Mouse (Mus musculus): ENCODE measurements around the gene Card9. TPM values are rescaled to one million over a fixed set of nuclear protein-coding genes. Genes with fewer than 3 reads are reported as not detected.

Card9 gene
- 0.41 and 1.4 TPM in 2 replicates for polyA plus RNA-seq (2014; fragmentation: Nextera tagmentation; extraction: Ambion mirVana)

- 43% methylated on average over 3 of the region's 3 CpGs for WGBS
- DNase-seq (ENCODE audit: low spot score) (no peak), ATAC-seq (ENCODE audit: insufficient read depth, low FRiP score, low TSS enrichment) (no peak)
- Histone ChIP-seq H3K27me3 (ENCODE audit: control insufficient read depth, insufficient read depth, low read length) (no peaks in the 10 kb centered on the region), H3K4me1 (ENCODE audit: control insufficient read depth, insufficient read depth, low read length) (no peaks in the 10 kb centered on the region), H3K4me2 (ENCODE audit: low read depth) (no peak within 1 kb of the TSS), H3K9me3 (ENCODE audit: control insufficient read depth, low read length) (no peaks in the 10 kb centered on the region), H3K36me3 (ENCODE audit: control insufficient read depth, insufficient read depth, low read length) (peaks cover 5% of the 10 kb centered on the region; the same call in 1 of the 2 replicates), H3K4me3 (ENCODE audit: low read depth, low read length) (no peak within 1 kb of the TSS), H3K9ac (ENCODE audit: low read length) (no peak within 1 kb of the TSS), H3K27ac (ENCODE audit: low read depth, low read length) (no peak within 1 kb of the TSS)
These were observed at the start of gene Card9 for GRCm38 (mm10) chr2:26360772-26361171. Gene Card9, minus strand, starts transcription at chr2:26360918.

GRCm38 (mm10) chr2:26410091-26410490, 49.4 kb upstream of the Card9 start:
- 71% methylated on average over 5 of the region's 5 CpGs for WGBS
- Histone ChIP-seq H3K4me1 (ENCODE audit: control insufficient read depth, insufficient read depth, low read length) (peaks cover 13% of the 10 kb centered on the region), H3K9ac (ENCODE audit: low read length) (no peak overlapping the region), H3K4me3 (ENCODE audit: low read depth, low read length) (no peak overlapping the region), H3K27ac (ENCODE audit: low read depth, low read length) (no peak overlapping the region), H3K4me2 (ENCODE audit: low read depth) (no peak overlapping the region), H3K36me3 (ENCODE audit: control insufficient read depth, insufficient read depth, low read length) (peaks cover 11% of the 10 kb centered on the region; the same call in 1 of the 2 replicates), H3K9me3 (ENCODE audit: control insufficient read depth, low read length) (no peaks in the 10 kb centered on the region), H3K27me3 (ENCODE audit: control insufficient read depth, insufficient read depth, low read length) (no peaks in the 10 kb centered on the region)
- no peak for ATAC-seq (ENCODE audit: insufficient read depth, low FRiP score, low TSS enrichment)
- DNase-seq (ENCODE audit: low spot score), result no peak

DNA sequence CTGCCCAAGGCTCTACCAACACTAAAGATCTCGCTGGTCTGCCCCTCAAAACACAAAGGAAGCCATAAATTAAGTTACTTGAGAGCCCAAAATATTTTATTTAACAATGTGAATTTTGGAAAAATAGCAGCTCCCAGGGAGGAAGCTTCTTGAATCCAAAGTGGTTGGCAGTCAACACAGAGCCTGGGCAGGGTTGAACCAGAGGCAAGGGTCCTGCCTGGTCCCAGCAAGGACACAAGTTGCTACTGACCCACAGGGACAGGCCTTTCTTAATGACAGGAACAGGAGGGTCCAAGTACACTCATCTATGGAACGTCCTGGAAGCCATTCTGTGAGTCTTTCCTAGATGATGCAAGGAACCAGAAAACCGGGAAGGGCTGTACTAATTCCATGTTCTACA, 48.6 kb upstream of the Card9 start:
- Histone ChIP-seq H3K4me2 (ENCODE audit: low read depth) (no peak overlapping the region), H3K9ac (ENCODE audit: low read length) (no peak overlapping the region), H3K4me1 (ENCODE audit: control insufficient read depth, insufficient read depth, low read length) (peaks cover 13% of the 10 kb centered on the region), H3K9me3 (ENCODE audit: control insufficient read depth, low read length) (no peaks in the 10 kb centered on the region), H3K27ac (ENCODE audit: low read depth, low read length) (no peak overlapping the region), H3K4me3 (ENCODE audit: low read depth, low read length) (peak overlapping the region; percentile 88; the same call in 1 of the 2 replicates), H3K27me3 (ENCODE audit: control insufficient read depth, insufficient read depth, low read length) (no peaks in the 10 kb centered on the region), H3K36me3 (ENCODE audit: control insufficient read depth, insufficient read depth, low read length) (peaks cover 9% of the 10 kb centered on the region; the same call in 1 of the 2 replicates)
- peak; percentile 42; the same call in 1 of the 2 replicates for ATAC-seq (ENCODE audit: insufficient read depth, low FRiP score, low TSS enrichment)
- WGBS, result 57% methylated on average over 3 of the region's 3 CpGs
- DNase-seq (ENCODE audit: low spot score), result no peak

GRCm38 (mm10) chr2:26408515-26409356, 48.0 kb upstream of the Card9 start, which contains the start of gene Inpp5e:
Gene Inpp5e, minus strand, starts transcription at chr2:26409203.
- Histone ChIP-seq H3K4me2 (ENCODE audit: low read depth) (peak within 1 kb of the TSS; percentile 83), H3K27ac (ENCODE audit: low read depth, low read length) (peak within 1 kb of the TSS; percentile 67), H3K27me3 (ENCODE audit: control insufficient read depth, insufficient read depth, low read length) (no peaks in the 10 kb centered on the region), H3K9ac (ENCODE audit: low read length) (peak within 1 kb of the TSS; percentile 95), H3K36me3 (ENCODE audit: control insufficient read depth, insufficient read depth, low read length) (peaks cover 9% of the 10 kb centered on the region; the same call in 1 of the 2 replicates), H3K4me1 (ENCODE audit: control insufficient read depth, insufficient read depth, low read length) (peaks cover 13% of the 10 kb centered on the region), H3K4me3 (ENCODE audit: low read depth, low read length) (peak within 1 kb of the TSS; percentile 88), H3K9me3 (ENCODE audit: control insufficient read depth, low read length) (no peaks in the 10 kb centered on the region)
- DNase-seq (ENCODE audit: low spot score) (peak; percentile 96), ATAC-seq (ENCODE audit: insufficient read depth, low FRiP score, low TSS enrichment) (peak; percentile 96)
- whole genome bisulfite sequencing, result under 1% methylated on average over 57 of the region's 57 CpGs

- no peaks in the 10 kb centered on the region for H3K9me3 ChIP-seq (ENCODE audit: control insufficient read depth, low read length)
- H3K4me1 ChIP-seq (ENCODE audit: control insufficient read depth, insufficient read depth, low read length), result peaks cover 12% of the 10 kb centered on the region
- H3K27me3 ChIP-seq (ENCODE audit: control insufficient read depth, insufficient read depth, low read length), result no peaks in the 10 kb centered on the region
- no peak overlapping the region for H3K9ac ChIP-seq (ENCODE audit: low read length)
- no peak for ATAC-seq (ENCODE audit: insufficient read depth, low FRiP score, low TSS enrichment)
- no peak overlapping the region for H3K27ac ChIP-seq (ENCODE audit: low read depth, low read length)
- H3K4me2 ChIP-seq (ENCODE audit: low read depth), result no peak overlapping the region
- no peak for DNase-seq (ENCODE audit: low spot score)
- H3K36me3 ChIP-seq (ENCODE audit: control insufficient read depth, insufficient read depth, low read length), result peaks cover 13% of the 10 kb centered on the region
- H3K4me3 ChIP-seq (ENCODE audit: low read depth, low read length), result no peak overlapping the region
- WGBS, result 80% methylated on average over 8 of the region's 8 CpGs
These were observed 42.6 kb upstream of the Card9 start for GRCm38 (mm10) chr2:26403306-26403705.

DNA sequence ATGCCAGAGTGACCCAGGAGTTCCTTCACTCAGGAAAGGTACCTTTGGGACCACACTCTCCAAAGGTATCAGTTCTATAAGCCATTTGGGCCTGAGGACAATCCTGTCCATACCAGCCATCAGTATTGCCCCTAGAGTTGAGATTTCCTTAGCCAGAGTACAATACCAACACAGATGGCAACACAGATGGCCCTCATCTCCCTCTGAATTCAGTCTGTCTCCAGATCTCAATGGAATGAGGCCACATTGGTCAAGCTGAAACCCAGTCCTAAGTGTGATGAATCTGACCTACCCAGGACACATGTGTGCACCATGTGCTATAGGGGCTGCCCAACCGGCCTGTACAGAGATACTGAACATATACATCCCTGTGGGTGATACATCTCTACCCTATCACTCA, 41.5 kb upstream of the Card9 start:
- Histone ChIP-seq H3K36me3 (ENCODE audit: control insufficient read depth, insufficient read depth, low read length) (peaks cover 18% of the 10 kb centered on the region), H3K27ac (ENCODE audit: low read depth, low read length) (no peak overlapping the region), H3K4me3 (ENCODE audit: low read depth, low read length) (no peak overlapping the region), H3K9me3 (ENCODE audit: control insufficient read depth, low read length) (no peaks in the 10 kb centered on the region), H3K4me2 (ENCODE audit: low read depth) (no peak overlapping the region), H3K9ac (ENCODE audit: low read length) (no peak overlapping the region), H3K27me3 (ENCODE audit: control insufficient read depth, insufficient read depth, low read length) (no peaks in the 10 kb centered on the region), H3K4me1 (ENCODE audit: control insufficient read depth, insufficient read depth, low read length) (peaks cover 4% of the 10 kb centered on the region; the same call in 1 of the 2 replicates)
- DNase-seq (ENCODE audit: low spot score), result no peak
- WGBS, result 86% methylated on average over 1 of the region's 1 CpGs
- no peak for ATAC-seq (ENCODE audit: insufficient read depth, low FRiP score, low TSS enrichment)

DNA sequence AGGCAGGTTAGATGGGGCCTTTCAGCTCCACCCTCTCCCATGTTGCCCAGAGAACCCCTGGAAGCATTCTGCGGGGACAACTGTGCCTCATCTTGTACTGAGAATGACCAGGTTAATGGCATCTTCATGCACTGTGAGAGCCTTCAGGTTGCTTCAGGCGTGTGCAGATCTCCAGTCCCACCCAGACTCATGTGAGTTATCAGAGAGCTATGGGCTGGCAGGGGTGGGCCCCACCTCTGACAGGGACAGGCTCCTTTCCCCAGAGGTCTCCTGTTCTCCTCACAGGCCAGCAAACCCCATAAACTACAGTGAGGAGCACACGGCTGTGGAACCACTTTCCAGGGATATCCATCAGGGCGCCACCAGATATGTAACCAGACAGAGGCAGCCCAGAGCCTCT, 40.3 kb upstream of the Card9 start:
- H3K4me3 ChIP-seq (ENCODE audit: low read depth, low read length), result no peak overlapping the region
- H3K4me1 ChIP-seq (ENCODE audit: control insufficient read depth, insufficient read depth, low read length), result peaks cover 4% of the 10 kb centered on the region; the same call in 1 of the 2 replicates
- no peaks in the 10 kb centered on the region for H3K27me3 ChIP-seq (ENCODE audit: control insufficient read depth, insufficient read depth, low read length)
- no peak overlapping the region for H3K27ac ChIP-seq (ENCODE audit: low read depth, low read length)
- 88% methylated on average over 4 of the region's 4 CpGs for WGBS
- no peaks in the 10 kb centered on the region for H3K9me3 ChIP-seq (ENCODE audit: control insufficient read depth, low read length)
- H3K9ac ChIP-seq (ENCODE audit: low read length), result no peak overlapping the region
- no peak for ATAC-seq (ENCODE audit: insufficient read depth, low FRiP score, low TSS enrichment)
- no peak overlapping the region for H3K4me2 ChIP-seq (ENCODE audit: low read depth)
- H3K36me3 ChIP-seq (ENCODE audit: control insufficient read depth, insufficient read depth, low read length), result peaks cover 24% of the 10 kb centered on the region
- DNase-seq (ENCODE audit: low spot score), result no peak

DNA sequence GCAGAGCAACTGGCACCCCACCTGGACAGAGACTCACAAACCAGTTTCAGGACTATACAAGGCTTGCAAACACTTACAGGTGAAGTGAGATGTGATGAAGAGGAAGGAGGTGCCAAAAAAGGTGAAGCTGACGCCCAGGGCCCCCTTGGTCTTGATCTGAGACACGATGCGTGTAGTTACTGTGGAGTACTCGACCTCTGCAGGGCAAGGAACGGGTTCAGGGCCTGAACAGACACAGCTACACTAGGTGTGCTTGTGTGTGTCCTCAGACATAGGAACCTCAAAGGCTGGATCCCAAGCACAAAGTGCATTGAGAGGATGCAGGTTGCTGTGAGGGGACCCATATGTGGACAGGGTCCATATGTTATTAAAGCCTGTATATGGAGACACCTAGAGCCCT, 39.6 kb upstream of the Card9 start:
- DNase-seq (ENCODE audit: low spot score), result no peak
- no peak for ATAC-seq (ENCODE audit: insufficient read depth, low FRiP score, low TSS enrichment)
- no peak overlapping the region for H3K27ac ChIP-seq (ENCODE audit: low read depth, low read length)
- H3K9ac ChIP-seq (ENCODE audit: low read length), result no peak overlapping the region
- no peak overlapping the region for H3K4me2 ChIP-seq (ENCODE audit: low read depth)
- H3K36me3 ChIP-seq (ENCODE audit: control insufficient read depth, insufficient read depth, low read length), result peaks cover 30% of the 10 kb centered on the region
- WGBS, result 90% methylated on average over 5 of the region's 5 CpGs
- H3K4me1 ChIP-seq (ENCODE audit: control insufficient read depth, insufficient read depth, low read length), result peaks cover under 1% of the 10 kb centered on the region; the same call in 1 of the 2 replicates
- H3K27me3 ChIP-seq (ENCODE audit: control insufficient read depth, insufficient read depth, low read length), result no peaks in the 10 kb centered on the region
- no peak overlapping the region for H3K4me3 ChIP-seq (ENCODE audit: low read depth, low read length)
- H3K9me3 ChIP-seq (ENCODE audit: control insufficient read depth, low read length), result no peaks in the 10 kb centered on the region

GRCm38 (mm10) chr2:26399647-26400046, 38.9 kb upstream of the Card9 start:
- Histone ChIP-seq H3K9ac (ENCODE audit: low read length) (no peak overlapping the region), H3K9me3 (ENCODE audit: control insufficient read depth, low read length) (no peaks in the 10 kb centered on the region), H3K4me3 (ENCODE audit: low read depth, low read length) (no peak overlapping the region), H3K36me3 (ENCODE audit: control insufficient read depth, insufficient read depth, low read length) (peaks cover 35% of the 10 kb centered on the region), H3K4me1 (ENCODE audit: control insufficient read depth, insufficient read depth, low read length) (no peaks in the 10 kb centered on the region), H3K4me2 (ENCODE audit: low read depth) (no peak overlapping the region), H3K27me3 (ENCODE audit: control insufficient read depth, insufficient read depth, low read length) (no peaks in the 10 kb centered on the region), H3K27ac (ENCODE audit: low read depth, low read length) (no peak overlapping the region)
- DNase-seq (ENCODE audit: low spot score) (no peak), ATAC-seq (ENCODE audit: insufficient read depth, low FRiP score, low TSS enrichment) (no peak)
- WGBS, result 92% methylated on average over 5 of the region's 5 CpGs
